Mouse (Mus musculus): ENCODE measurements around the gene Ahsg.
A peak's percentile ranks its signal among the peaks of the same experiment; 100 is the strongest.

The Ahsg gene

GRCm38 (mm10) chr16:22890683-22891510 lies at the start of gene Ahsg:
Gene Ahsg, plus strand, starts transcription at chr16:22891277.
- DNase-seq (ENCODE audit: low spot score in 2 of 2), result no peak

GRCm38 (mm10) chr16:22842871-22843270 lies 48.2 kb upstream of the Ahsg start:
- no peak for DNase-seq (ENCODE audit: low spot score in 2 of 2)

GRCm38 (mm10) chr16:22844061-22844801 lies 46.8 kb upstream of the Ahsg start:
- DNase-seq (ENCODE audit: low spot score in 2 of 2), result peak; percentile 66 to 73

- DNase-seq (ENCODE audit: low spot score in 2 of 2), result no peak
These were observed 46.2 kb upstream of the Ahsg start for GRCm38 (mm10) chr16:22844834-22845233.

- no peak for DNase-seq (ENCODE audit: low spot score in 2 of 2)
These were observed 45.6 kb upstream of the Ahsg start for GRCm38 (mm10) chr16:22845481-22845880.

- DNase-seq (ENCODE audit: low spot score in 2 of 2), result no peak
These were observed 43.4 kb upstream of the Ahsg start for GRCm38 (mm10) chr16:22847686-22848085.

GRCm38 (mm10) chr16:22848331-22848730 lies 42.7 kb upstream of the Ahsg start:
- DNase-seq (ENCODE audit: low spot score in 2 of 2), result no peak

- no peak for DNase-seq (ENCODE audit: low spot score in 2 of 2)
These were observed 38.4 kb upstream of the Ahsg start for GRCm38 (mm10) chr16:22852709-22853108.

- no peak for DNase-seq (ENCODE audit: low spot score in 2 of 2)
These were observed 34.3 kb upstream of the Ahsg start for GRCm38 (mm10) chr16:22856773-22857172.

GRCm38 (mm10) chr16:22857431-22858113 lies 33.5 kb upstream of the Ahsg start, which contains the start of the genes Tbccd1 and Dnajb11:
Gene Tbccd1, minus strand, starts transcription at chr16:22857669.
Gene Dnajb11, plus strand, starts transcription at chr16:22857845.
- DNase-seq (ENCODE audit: low spot score in 2 of 2), result peak; percentile 100

GRCm38 (mm10) chr16:22872397-22872796 lies 18.7 kb upstream of the Ahsg start:
- DNase-seq (ENCODE audit: low spot score in 2 of 2), result no peak

GRCm38 (mm10) chr16:22873369-22873768 lies 17.7 kb upstream of the Ahsg start:
- no peak for DNase-seq (ENCODE audit: low spot score in 2 of 2)

- DNase-seq (ENCODE audit: low spot score in 2 of 2), result no peak
These were observed 14.6 kb upstream of the Ahsg start for GRCm38 (mm10) chr16:22876218-22877043.

GRCm38 (mm10) chr16:22877660-22878390 lies 13.3 kb upstream of the Ahsg start:
- no peak for DNase-seq (ENCODE audit: low spot score in 2 of 2)

GRCm38 (mm10) chr16:22878716-22879115 lies 12.4 kb upstream of the Ahsg start:
- no peak for DNase-seq (ENCODE audit: low spot score in 2 of 2)

- no peak for DNase-seq (ENCODE audit: low spot score in 2 of 2)
These were observed 11.0 kb upstream of the Ahsg start for GRCm38 (mm10) chr16:22879945-22880595.

GRCm38 (mm10) chr16:22880900-22881299 lies 10.2 kb upstream of the Ahsg start:
- no peak for DNase-seq (ENCODE audit: low spot score in 2 of 2)

- no peak for DNase-seq (ENCODE audit: low spot score in 2 of 2)
These were observed 9.6 kb upstream of the Ahsg start for GRCm38 (mm10) chr16:22881487-22881886.

GRCm38 (mm10) chr16:22883441-22883840 lies 7.6 kb upstream of the Ahsg start:
- DNase-seq (ENCODE audit: low spot score in 2 of 2), result no peak

- DNase-seq (ENCODE audit: low spot score in 2 of 2), result no peak
These were observed 5.7 kb upstream of the Ahsg start for GRCm38 (mm10) chr16:22885356-22885755.
